Mouse (Mus musculus) CH12.LX (cell line): Measurements from ENCODE around the gene Tiam1.

ENCODE experiments used
- ELF1 ChIP-seq: IDR thresholded peaks from 2 replicates; pipeline ENCODE4 v1.6.1; 2014; ENCODE audit warnings: low read depth, mild to moderate bottlenecking, inconsistent platforms, low read length, improper control_type of control experiment
- ETS1 ChIP-seq: conservative IDR thresholded peaks from 2 replicates; pipeline ENCODE4 v1.6.1; 2012; ENCODE audit warnings: low read depth, mild to moderate bottlenecking, inconsistent platforms, low read length, improper control_type of control experiment, moderate library complexity
- POLR2A ChIP-seq: IDR thresholded peaks from 2 replicates; pipeline ENCODE4 v1.6.1; 2011; ENCODE audit warnings: low read depth, mild to moderate bottlenecking, improper control_type of control experiment, low read length
- RCOR1 ChIP-seq: conservative IDR thresholded peaks from 2 replicates; pipeline ENCODE4 v1.6.1; 2012; ENCODE audit warnings: low read depth, mild to moderate bottlenecking, inconsistent platforms, low read length, improper control_type of control experiment

DNA sequence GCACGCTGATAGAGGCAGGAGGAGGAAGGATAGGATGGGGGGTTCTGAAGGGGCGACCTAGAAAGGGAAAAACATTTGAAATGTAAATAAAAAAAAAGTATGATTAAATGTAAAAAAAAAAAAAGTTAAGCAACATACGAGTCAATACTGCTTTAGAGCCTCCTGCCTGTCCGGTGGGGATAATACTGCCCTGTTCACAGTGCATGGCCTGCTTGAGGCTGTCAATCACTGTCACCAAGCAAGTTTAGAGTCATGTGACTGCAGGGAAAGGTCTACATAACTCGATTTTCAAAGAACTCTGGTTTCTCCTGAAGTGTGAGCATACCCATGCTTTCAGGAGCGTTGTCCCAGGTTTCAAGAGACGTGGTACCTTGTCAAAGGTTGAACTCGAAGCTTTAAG is 15.2 kb downstream of the Tiam1 start:
- TF ChIP-seq POLR2A = no peak
- TF ChIP-seq RCOR1 = no peak
- no peak for TF ChIP-seq ETS1
- no peak for TF ChIP-seq ELF1
